Mouse (Mus musculus) yolk sac, embryonic 10.5 days (tissue): ENCODE results near the gene March6.
A peak's percentile ranks its signal among the peaks of the same experiment; 100 is the strongest.

Experiments used
- DNase-seq: peaks from one replicate; pipeline ENCODE4 v3.0.0-alpha.2; 2017; ENCODE audit warnings: low spot score

March6 gene

GRCm38 (mm10) chr15:31414179-31414898, 116.5 kb downstream of the March6 start:
- peak; percentile 82 for DNase-seq

- DNase-seq, result no peak
These were observed 117.2 kb downstream of the March6 start for GRCm38 (mm10) chr15:31413662-31414061.

GRCm38 (mm10) chr15:31412933-31413332, 117.9 kb downstream of the March6 start:
- peak; percentile 45 for DNase-seq

GRCm38 (mm10) chr15:31412436-31412835, 118.4 kb downstream of the March6 start:
- no peak for DNase-seq

GRCm38 (mm10) chr15:31407490-31407889, 123.4 kb downstream of the March6 start:
- DNase-seq, result peak; percentile 86

- DNase-seq, result no peak
These were observed 124.0 kb downstream of the March6 start for GRCm38 (mm10) chr15:31406881-31407280.
